23 mouse cellular contexts compared by ENCODE assay signal in the genomic region with DNA sequence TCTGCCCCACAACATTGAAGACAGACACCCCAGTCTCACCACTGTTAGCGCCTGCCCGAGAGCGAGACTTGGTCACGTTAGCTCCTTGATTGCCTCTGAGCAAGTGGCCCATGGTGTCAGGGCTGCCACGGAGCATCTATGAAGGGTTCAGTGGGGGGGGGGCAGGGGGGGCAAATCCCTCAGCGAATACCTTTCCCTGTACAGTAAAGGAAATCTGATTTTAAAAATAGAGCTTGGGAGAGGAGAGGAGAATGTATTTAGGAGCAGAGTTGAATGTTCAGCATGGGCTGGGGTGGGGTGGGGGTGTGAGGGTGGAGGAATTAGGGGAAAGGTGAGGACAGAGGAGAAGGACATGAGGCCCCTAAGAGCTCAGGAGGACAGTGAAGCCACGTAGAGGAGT. TPM values are rescaled to one million over a fixed set of nuclear protein-coding genes. Genes with fewer than 3 reads are reported as not detected.
"Had no signal": no experiment of that assay in that cellular context is flagged by ENCODE, and none has a peak within 500 bp of the region (broad histone marks: within the 10 kb centered on the region; RNA-seq: fewer than 3 reads in every experiment).

Gene Rtl1 (minus strand): TSS at position 101 of the 400 bp plus-strand sequence.

- H3K4me1 ChIP-seq: liver, embryonic 12.5 days; neural tube, embryonic 12.5 days had no signal

- H3K4me2 ChIP-seq: kidney, embryonic 15.5 days; limb, embryonic 12.5 days; liver, embryonic 12.5 days; liver, embryonic 15.5 days; midbrain, embryonic 12.5 days; midbrain, embryonic 15.5 days; neural tube, embryonic 12.5 days; neural tube, embryonic 15.5 days; stomach, embryonic 15.5 days had no signal

- H3K4me3 ChIP-seq: kidney, embryonic 15.5 days; left cerebral cortex, adult 2 months; limb, embryonic 12.5 days; liver, embryonic 12.5 days; liver, embryonic 15.5 days; midbrain, embryonic 12.5 days; midbrain, embryonic 15.5 days; neural tube, embryonic 12.5 days; neural tube, embryonic 15.5 days; stomach, embryonic 15.5 days had no signal

- H3K9ac ChIP-seq: kidney, embryonic 15.5 days; limb, embryonic 12.5 days; liver, embryonic 12.5 days; liver, embryonic 15.5 days; midbrain, embryonic 12.5 days; midbrain, embryonic 15.5 days; neural tube, embryonic 12.5 days; neural tube, embryonic 15.5 days; stomach, embryonic 15.5 days had no signal

- DNase-seq: kidney, adult 8-10 months; kidney, postnatal 10 days; kidney, postnatal 36 days; layer of hippocampus, postnatal 36 days; liver; lung, adult 18-20 months; lung, postnatal 14 days; retina, postnatal 1 day; right cerebral cortex, postnatal 25 days; spleen, adult 18-20 months; thymus, postnatal 36 days had no signal

- ATAC-seq: midbrain, embryonic 15.5 days had no signal

- H3K36me3 ChIP-seq: liver, embryonic 15.5 days had no signal

- H3K9me3 ChIP-seq: kidney, embryonic 15.5 days; limb, embryonic 12.5 days; liver, embryonic 12.5 days; liver, embryonic 15.5 days; midbrain, embryonic 12.5 days; midbrain, embryonic 15.5 days; neural tube, embryonic 12.5 days; neural tube, embryonic 15.5 days; stomach, embryonic 15.5 days had no signal

- H3K27me3 ChIP-seq: kidney, embryonic 15.5 days; limb, embryonic 12.5 days; liver, embryonic 12.5 days; liver, embryonic 15.5 days; midbrain, embryonic 15.5 days; neural tube, embryonic 12.5 days; neural tube, embryonic 15.5 days; stomach, embryonic 15.5 days had no signal

- H3K27ac ChIP-seq: kidney, embryonic 15.5 days; left cerebral cortex, adult 2 months; limb, embryonic 12.5 days; liver, embryonic 12.5 days; liver, embryonic 15.5 days; macrophage; midbrain, embryonic 12.5 days; midbrain, embryonic 15.5 days; neural tube, embryonic 12.5 days; neural tube, embryonic 15.5 days; stomach, embryonic 15.5 days had no signal

RNA-seq across cellular contexts. Expression of gene Rtl1, which starts in this region (rescaled TPM):
- total RNA-seq: layer of hippocampus, postnatal 36 days; megakaryocyte, adult 5-6 weeks had no signal
- polyA plus RNA-seq: macrophage had no signal
